Mouse (Mus musculus) lung, postnatal 36 days (tissue): ENCODE data around the gene Rrp12.
"Not testable (repeated sequence)": the region's sequence is repeated elsewhere in the genome, so short reads cannot be mapped to it uniquely, and the experiment has no call there.

ENCODE experiments used
- DNase-seq: peaks from one replicate; pipeline ENCODE4 v3.0.0; 2022; ENCODE audit warnings: mixed read lengths

Gene Rrp12

GRCm38 (mm10) chr19:41905246-41905645 is 9.3 kb upstream of the Rrp12 start:
- DNase-seq, result no peak

- DNase-seq, result no peak
These were observed 7.0 kb upstream of the Rrp12 start for GRCm38 (mm10) chr19:41902848-41903593.

GRCm38 (mm10) chr19:41901696-41902095 is 5.7 kb upstream of the Rrp12 start:
- no peak for DNase-seq

GRCm38 (mm10) chr19:41900495-41901090 is 4.6 kb upstream of the Rrp12 start:
- DNase-seq, result peak; percentile 33

- DNase-seq, result peak; percentile 63
These were observed 2.9 kb upstream of the Rrp12 start for GRCm38 (mm10) chr19:41898860-41899259.

GRCm38 (mm10) chr19:41896319-41896711 is 342 bp upstream of the Rrp12 start:
- DNase-seq, result no peak

- no peak for DNase-seq
These were observed 1.0 kb downstream of the Rrp12 start for GRCm38 (mm10) chr19:41894959-41895358.

- no peak for DNase-seq
These were observed 7.8 kb downstream of the Rrp12 start for GRCm38 (mm10) chr19:41888191-41888590.

- no peak for DNase-seq
These were observed 12.1 kb downstream of the Rrp12 start for GRCm38 (mm10) chr19:41883882-41884281.

GRCm38 (mm10) chr19:41881842-41882241 is 14.1 kb downstream of the Rrp12 start:
- no peak for DNase-seq

- DNase-seq, result no peak
These were observed 21.6 kb downstream of the Rrp12 start for GRCm38 (mm10) chr19:41874356-41874755.

- DNase-seq, result no peak
These were observed 23.7 kb downstream of the Rrp12 start for GRCm38 (mm10) chr19:41872285-41872684.

- DNase-seq, result not testable (repeated sequence)
These were observed 26.0 kb downstream of the Rrp12 start for GRCm38 (mm10) chr19:41869946-41870345.

- DNase-seq, result no peak
These were observed 26.7 kb downstream of the Rrp12 start for GRCm38 (mm10) chr19:41869296-41869695.

GRCm38 (mm10) chr19:41866707-41867106 is 29.3 kb downstream of the Rrp12 start:
- DNase-seq, result no peak

- DNase-seq, result no peak
These were observed 38.1 kb downstream of the Rrp12 start for GRCm38 (mm10) chr19:41857816-41858310.

GRCm38 (mm10) chr19:41857086-41857762 is 38.7 kb downstream of the Rrp12 start:
- DNase-seq, result no peak

GRCm38 (mm10) chr19:41852423-41852822 is 43.5 kb downstream of the Rrp12 start:
- no peak for DNase-seq

GRCm38 (mm10) chr19:41850719-41851543 is 45.0 kb downstream of the Rrp12 start:
- DNase-seq, result peak; percentile 19

GRCm38 (mm10) chr19:41850021-41850718 is 45.8 kb downstream of the Rrp12 start:
- DNase-seq, result no peak

GRCm38 (mm10) chr19:41847992-41848851 is 47.8 kb downstream of the Rrp12 start, which contains the start of gene Frat2:
Frat2 (minus strand) TSS chr19:41848132.
- peak; percentile 92 for DNase-seq
